Mouse (Mus musculus): ENCODE measurements around the gene Aldh3b2.
A peak's percentile ranks its signal among the peaks of the same experiment; 100 is the strongest.
"Not testable (repeated sequence)": the region's sequence is repeated elsewhere in the genome, so short reads cannot be mapped to it uniquely, and the experiment has no call there.

Gene Aldh3b2

DNA sequence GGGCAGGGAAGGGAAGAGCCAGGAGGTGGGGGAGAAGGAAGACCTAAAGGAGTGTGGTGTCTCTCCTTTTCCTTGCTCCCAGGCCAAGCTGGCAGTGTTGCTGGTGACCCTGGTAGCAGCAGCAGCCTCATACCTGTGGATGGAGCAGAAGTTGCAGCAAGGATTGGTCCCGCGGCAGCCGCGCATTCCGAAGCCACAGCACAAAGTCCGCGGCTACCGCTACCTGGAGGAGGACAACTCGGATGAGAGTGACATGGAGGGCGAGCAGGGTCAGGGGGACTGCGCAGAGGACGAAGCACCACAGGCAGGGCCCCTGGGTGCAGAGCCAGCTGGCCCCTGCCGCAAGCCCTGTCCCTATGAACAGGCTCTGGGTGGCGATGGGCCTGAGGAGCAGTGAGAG is 23.6 kb upstream of the Aldh3b2 start:
- no peak for DNase-seq

DNA sequence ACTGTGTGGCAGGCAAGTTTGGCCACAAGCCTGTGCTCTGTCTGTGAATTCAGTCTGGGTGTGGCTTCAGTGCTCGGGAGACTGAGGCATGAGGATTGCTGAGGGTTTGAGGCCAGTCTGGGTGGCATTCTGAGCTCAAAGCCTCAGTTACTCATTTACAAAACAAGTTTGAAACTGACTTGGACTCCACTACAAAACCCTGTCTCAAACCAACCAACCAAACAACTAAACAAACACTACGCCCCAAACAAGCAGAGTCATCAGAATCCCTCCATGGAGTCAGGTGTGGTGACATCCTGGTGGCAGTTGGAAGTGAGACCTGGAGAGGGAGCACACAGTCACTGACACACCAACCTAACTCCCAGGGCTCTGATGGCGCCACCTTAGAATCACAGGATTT is 21.8 kb upstream of the Aldh3b2 start:
- no peak for DNase-seq

DNA sequence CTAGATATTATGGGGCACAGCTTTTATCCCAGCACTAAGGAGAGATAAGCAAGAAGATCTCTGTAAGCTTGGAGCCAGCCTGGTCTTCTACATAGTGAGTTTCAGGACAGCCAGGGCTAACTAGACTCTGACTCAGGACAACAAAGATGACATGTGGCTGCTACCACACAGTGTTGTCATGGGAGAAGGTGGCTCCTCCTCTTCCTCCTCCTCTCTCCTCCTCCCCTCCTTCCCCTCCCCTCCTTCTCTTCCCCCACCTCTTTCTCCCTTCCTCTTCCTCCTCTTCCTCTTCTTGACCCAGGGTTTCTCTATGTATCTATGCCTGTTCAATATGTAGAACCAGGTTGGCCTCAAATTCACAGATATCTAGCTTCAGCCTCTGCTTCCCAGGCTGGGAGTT is 20.7 kb upstream of the Aldh3b2 start:
- no peak for DNase-seq

DNA sequence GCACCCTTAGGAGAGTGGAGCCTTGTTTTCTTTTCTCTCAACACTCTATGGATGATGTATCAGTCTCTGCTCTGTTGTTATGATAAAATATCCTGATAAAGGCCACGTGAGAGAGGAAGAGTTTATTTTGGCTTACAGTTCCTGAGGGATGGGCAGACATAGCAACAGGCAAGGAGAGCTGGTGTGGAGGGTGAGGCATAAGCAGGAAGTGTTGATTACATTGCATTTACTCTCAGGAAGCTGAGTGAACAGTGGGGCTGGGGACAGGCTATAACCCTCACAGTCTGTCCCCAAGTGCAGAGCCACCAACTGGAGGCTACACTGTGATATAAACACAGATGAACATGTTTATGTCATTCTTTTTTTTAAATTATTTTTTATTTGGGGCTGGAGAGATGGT is 20.0 kb upstream of the Aldh3b2 start:
- DNase-seq, result no peak

DNA sequence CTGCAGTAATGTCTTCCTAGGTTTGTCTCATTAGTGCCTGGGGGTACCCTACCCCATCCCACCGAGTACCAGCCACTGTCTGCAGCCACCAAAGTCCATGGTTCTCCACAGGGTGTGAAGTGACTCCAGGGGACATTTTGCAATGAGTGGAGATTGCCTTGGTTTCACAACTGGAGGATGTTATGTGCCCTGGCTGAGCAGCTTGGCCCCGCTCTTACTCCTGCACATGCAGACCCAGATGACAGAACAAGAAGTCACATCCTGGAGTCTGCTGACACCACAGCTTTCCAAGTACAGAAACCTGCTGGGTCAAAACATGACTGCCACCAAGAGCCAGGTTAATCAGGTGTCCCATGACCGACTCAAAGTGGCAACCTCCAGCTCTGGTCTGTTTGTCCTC is 17.1 kb upstream of the Aldh3b2 start:
- no peak for DNase-seq

DNA sequence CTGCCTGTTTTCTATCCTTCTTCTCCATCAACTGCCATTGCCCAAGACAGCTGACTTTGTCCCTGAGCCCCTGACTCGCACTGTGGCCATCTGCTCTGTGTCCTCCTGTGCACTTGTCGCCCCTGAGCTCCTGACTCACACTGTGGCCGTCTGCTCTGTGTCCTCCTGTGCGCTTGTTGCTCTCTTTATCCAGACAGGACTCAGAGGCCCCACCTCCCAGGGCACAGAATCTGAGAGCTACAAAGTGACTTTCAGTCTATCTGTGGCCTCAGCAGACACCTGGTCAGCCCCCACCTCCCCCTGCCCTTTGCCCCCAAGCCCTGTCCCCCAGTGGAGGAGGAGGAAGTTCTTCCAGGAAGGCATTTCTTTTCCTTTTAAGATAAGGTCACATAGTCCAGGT is 16.3 kb upstream of the Aldh3b2 start:
- peak in 1 of 2 experiments; percentile 20 for DNase-seq

DNA sequence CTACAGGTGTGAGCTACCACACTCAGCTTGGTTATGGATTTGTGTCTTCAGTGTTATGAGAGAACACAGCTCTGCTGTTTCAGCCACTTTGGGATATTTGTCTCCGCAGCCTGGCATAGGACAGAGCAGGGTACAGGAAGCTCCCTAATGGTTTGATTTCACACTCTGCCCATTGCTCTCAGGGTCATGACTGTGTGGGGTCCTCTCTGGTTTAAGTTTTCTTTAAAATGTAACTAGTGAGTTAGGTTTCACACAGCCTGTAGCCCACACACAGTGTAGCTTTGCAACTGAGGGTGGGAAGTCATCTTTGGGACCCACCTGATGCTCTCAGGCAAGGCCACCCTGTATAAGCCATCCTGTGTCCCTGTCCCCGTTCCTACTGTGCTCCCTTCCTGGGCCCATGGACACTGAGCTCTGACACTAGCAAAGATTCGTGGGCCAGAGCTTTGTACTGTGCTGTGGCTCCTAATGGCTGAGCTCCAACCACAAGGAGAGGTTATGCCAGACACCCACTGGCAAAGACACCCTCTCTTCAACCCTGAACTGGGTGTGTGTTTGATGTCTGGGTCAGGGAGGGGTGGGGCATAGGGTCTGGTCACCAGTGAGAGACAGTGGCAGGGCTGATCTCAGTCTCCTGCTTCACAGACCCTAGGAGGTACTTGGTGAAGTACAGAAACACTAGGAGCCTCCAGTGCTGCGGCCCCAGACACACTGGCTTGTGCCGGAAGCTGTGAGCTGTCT is 14.7 kb upstream of the Aldh3b2 start:
- DNase-seq, result not testable (repeated sequence)

DNA sequence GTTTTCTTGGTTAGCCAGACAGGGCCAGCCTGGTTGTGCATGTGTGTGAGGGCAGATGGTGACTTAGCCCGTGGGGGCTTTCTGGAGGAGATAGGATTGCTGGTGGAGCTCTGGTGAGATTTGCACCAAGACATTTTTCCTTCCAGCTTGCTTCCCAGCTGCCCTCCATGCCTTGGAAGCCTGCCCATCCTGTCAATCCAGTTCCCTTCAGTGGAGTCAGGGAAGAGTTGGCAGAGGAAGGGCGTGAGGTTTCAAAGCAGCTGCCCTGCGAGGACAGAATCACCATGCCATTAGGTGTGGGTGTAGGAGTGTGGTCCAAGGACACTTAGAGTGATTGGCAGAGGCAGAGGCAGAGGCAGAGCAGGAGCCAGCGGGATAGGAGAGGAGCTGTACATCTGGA is 13.7 kb upstream of the Aldh3b2 start, which contains the start of gene Aldh3b3:
TSS of gene Aldh3b3 (plus strand) at position 176 of the 400 bp plus-strand sequence.
- no peak for DNase-seq

DNA sequence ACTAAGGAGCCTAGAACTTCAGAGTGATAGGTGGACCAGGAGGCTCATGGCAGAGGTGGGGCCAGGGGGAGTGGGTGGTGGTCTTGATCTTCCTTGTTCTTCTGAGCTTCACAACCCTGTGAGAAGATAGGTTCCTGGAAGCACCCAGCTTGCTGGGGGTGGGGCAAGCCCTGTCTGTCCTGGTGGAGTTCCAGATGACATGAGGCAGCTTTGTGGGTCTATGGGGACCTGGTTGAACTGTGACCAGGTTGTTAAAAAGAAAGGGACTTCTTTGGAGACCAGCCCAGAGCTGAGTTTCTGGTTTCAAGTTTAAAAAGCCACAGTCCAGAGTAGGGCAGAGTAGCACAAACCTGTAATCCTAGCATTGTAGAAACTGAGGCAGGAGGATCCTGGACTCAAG is 13.1 kb upstream of the Aldh3b2 start:
- no peak for DNase-seq

DNA sequence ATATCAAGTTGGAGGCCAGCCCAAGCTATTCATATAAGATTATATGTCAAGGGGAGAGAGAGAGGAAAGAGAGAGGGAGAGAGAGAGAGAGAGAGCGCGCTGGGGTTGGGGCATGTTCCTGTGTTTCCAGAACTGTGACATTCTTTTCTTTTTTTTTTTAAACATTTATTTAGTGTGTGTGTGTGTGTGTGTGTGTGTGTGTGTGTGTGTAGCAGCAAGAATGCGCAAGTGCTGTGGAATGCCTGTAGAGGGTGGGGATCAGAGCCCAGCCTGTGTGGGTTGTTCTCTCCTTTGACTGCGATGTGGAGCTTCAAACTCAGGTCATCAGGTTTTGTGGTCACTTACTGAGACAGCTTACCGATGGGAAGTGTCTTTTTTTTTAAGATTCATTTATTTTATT is 11.9 kb upstream of the Aldh3b2 start:
- DNase-seq, result no peak

DNA sequence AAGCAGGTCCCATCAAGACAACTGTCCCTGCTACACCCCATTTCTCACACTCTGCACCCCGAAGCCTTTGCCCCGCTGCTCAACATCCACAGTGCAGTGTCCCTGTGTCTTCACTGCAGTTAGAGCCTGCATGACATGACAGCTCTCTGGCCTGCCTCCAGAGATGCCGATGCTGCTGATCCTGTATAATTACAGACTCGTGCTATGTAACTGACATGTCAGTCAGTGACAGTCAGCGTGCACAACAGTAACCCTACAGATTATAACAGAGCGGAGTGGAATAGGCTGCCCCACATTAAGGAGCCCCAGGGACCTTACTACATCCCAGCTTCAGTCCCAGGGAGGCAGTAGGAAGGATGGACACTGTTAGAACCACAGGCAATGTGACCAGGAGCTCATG is 10.3 kb upstream of the Aldh3b2 start:
- DNase-seq, result not testable (repeated sequence)

DNA sequence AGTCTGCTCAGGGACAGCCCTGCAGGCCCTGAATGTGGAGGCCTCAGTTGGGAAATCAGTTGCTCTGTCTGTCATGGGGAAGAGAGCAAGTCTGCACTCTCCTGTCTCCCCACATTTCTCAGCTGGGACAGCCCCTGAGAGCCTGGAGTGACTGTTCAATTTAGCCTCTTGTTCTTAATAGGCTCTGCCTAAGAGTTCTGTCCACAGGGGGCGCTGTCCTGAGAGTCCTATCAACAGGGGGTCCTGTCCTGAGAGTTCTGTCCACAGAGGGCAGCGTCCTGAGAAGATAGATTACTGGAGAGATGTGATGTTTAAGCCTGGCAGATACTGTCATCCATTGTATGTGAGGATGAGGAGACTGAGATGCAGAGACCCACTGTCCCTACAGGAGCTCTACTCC is 9.7 kb upstream of the Aldh3b2 start:
- DNase-seq, result no peak

DNA sequence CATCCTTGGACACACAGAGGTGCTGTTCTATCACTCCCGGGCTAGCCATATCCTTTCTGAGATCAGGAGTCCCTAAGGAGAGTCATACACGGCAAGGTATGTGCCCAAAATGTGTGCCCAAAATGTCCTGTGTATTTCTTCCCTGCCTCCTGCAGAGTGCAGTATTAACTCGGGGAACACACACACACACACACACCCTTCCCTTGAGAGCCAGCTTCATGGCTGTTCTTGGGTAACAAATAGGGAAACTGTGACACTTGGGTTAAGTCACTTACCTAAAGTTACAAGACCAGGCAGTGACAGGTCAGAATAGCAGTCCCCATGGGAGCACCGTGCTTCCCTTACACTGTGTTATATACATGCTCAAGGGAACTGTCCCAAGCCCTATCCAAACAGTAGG is 8.1 kb upstream of the Aldh3b2 start:
- DNase-seq, result no peak

DNA sequence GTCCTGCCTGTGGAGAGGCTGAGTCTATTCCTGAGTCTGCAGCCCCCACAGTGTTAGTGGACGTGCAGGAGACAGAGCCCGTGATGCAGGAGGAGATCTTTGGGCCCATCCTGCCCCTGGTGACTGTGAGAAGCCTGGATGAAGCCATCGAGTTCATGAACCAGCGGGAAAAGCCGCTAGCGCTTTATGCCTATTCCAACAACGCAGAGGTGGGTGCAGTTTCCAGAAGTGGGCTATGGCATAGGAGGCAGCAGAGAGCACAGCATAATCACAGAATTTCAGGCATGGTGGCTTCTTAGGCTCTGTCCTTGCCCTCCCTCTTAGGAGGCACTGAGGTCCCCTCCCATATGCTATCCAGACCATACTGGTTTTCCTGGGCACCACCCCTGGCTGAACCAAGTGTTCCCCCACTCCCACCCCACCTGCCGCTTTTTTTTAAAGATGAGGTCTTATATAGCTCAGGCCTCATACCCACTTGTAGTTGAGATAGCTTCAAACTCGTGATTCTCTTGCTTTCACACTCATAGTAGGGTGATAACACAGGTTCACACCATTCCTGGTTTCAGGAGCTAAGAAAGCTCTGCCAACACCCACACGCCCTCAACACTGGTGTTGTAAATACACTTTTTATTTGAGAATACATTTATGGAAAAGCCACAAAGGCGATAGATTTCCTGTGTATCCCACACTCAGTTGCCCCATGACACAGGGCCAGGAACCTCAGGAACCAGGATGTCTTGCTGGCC is 5.6 kb upstream of the Aldh3b2 start:
- no peak for DNase-seq

DNA sequence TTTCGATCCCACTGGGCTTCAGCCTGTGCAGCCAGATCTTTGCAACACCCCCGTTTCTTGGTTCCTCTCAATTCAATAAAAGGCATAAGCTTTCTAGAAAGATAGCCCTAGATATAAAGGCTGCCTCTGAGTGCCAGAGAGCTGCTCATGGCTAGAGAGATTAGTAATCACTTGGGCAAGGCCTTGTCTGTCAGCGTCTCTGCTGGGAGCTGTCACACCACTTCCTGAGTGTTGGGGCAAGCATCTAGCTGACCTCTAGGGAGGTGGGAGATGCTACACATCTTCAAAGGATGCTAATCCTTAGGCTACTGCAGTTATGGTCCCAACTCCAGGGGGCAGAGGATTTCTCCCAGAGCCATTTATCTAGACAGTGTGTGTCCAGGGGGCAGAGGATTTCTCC is 4.9 kb upstream of the Aldh3b2 start:
- DNase-seq, result no peak

DNA sequence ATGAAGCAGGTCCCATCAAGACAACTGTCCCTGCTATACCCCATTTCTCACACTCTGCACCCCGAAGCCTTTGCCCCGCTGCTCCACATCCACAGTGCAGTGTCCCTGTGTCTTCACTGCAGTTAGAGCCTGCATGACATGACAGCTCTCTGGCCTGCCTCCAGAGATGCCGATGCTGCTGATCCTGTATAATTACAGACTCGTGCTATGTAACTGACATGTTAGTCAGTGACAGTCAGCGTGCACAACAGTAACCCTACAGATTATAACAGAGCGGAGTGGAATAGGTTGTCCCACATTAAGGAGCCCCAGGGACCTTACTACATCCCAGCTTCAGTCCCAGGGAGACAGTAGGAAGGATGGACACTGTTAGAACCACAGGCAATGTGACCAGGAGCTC is 2.5 kb downstream of the Aldh3b2 start:
- not testable (repeated sequence) for DNase-seq

DNA sequence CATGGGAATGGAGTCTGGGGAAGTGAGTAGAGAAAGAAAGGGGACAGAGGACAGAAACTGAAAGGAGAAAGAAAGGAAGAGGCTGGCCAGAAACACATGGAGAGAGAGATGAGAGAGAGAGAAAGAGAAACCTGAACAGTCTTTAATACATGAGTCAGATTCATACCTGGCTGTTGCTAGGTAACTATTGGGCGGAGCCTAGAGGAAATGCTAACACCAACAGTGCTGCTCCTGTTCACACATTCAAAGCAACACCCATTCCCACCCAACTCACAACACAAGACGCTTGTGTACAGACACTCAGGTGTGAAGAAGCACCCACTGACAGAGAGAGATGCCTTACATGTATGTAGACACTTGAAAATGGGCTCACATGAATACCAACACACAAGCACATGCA is 3.7 kb downstream of the Aldh3b2 start:
- no peak for DNase-seq

DNA sequence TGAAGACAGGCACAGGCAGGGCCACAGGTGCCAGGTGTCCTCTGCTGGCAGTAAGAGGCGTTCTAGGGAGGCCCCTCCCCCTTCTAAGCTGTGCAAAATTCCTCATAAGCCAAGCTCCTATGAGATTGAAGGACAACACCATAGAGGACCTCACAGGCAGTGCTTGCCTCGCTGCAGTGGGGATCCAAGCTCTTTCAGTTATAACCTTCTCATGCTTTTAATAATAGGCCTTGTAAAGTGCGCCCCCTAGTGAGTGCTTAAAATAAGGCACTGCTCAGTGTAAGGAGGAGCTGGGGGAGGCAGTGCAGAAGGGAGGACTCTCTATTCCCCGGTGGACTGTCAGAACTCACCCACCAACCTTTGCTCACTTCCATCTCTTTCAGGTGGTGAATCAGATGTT is 8.2 kb downstream of the Aldh3b2 start:
- DNase-seq, result peak; percentile 73 to 83

DNA sequence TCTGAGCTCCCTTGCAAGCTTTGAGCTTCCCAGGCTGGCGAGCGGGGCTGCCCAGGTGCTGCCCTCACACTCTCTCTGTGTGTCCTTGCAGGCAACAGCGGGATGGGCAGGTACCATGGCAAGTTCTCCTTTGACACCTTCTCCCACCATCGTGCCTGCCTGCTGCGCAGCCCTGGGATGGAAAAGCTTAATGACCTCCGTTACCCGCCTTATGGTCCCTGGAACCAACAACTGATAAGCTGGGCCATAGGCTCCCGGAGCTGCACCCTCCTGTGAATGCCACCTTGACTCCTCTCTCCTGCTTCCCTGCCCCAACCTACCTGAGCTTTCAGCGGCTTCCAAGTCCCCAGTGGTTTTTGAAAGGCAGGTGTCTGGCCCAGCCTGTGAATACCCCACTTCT is 8.8 kb downstream of the Aldh3b2 start:
- no peak for DNase-seq

DNA sequence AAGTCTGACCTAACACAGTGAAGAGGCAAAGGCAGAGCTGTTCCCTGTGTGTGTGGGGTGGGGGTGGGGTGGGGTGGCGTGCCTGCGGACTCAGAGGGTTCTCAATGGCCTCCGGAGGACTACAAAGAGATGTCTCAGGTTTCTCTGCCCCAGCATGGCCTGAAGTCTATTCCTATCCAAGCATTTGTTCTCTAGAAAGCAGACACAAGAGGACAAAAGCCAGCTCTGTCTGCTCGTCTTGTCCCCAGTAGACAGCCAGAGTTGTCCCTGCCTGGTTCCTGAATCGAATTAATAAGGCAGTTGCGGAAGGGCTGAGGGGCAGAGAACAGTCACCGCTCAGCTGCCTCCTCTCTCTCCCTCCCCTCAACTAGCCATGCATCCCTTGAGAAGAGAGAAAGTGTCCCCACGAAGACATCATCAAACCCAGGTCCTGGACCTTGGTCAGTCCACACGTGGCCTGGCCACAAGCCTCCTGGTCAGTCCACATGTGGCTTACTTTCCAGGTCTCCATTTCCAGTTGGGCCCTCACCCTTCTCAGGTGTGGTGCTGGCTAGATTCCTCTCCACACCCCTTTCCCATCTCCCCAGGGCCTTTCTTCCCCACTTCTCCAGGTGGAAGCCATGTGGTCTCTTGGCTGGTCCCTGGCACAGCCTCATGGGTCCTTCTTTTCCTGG is 11.5 kb downstream of the Aldh3b2 start:
- DNase-seq, result no peak

DNA sequence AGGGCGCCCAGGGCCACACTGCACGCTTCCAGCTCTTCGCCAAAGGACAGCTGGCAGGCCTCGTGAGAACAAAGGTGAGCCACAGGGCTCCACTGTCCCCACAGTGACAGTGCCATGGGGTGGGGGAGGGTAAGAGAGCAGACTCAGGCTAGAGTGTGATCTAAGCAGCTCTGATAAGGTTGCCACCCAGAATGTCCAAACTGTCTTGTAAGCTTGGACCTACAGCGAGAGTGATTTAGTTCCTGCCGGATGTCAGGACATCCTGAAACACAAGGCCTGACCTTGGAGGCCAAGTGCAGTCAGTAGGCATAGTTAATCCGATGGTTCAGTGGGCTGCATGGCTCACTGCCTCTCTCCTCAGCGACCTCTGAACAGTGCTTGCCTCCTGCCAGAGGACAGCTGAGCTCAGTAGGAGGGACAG is 13.1 kb downstream of the Aldh3b2 start:
- DNase-seq, result no peak

DNA sequence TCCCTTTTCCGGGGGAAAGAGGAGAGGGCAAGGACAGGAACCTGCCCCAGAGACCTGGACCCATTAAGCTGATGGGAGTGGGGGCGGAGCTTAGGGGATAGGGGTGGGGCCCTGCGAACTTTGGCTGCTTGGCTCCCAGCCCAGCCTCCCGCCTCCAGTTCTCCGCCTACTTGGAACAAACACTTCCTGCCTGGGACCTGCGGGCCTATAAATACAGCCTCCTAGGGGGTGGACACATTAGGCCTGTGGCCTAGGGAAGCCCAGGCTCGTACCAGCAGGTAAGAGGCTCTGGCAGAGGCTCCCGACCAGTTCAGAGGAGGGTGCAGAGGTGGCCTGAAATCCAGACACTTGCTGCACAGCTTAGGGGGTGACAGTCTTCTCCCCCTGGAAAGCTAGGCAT is 14.2 kb downstream of the Aldh3b2 start, which contains the start of gene Acy3:
TSS of gene Acy3 (plus strand) at position 237 of the 400 bp plus-strand sequence.
- DNase-seq, result peak in 1 of 2 experiments; percentile 36

DNA sequence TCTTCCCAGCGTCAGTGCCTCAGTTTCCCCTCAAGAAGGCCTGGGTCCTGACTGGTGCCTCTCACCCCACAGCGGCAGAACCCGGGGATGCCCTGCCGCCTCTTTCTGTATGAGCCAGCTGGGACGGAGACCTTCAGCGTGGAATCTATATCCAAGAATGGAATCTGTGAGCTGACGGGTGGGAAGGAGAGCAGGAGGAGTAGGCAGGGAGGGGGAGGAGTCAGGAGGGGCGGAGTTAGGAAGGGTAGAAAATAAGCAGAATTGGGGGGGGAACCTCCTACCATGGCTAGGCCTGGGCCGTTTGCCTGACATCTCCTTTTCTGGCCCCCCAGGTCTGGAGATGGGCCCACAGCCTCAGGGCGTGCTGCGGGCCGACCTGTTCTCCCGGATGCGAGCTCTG is 15.9 kb downstream of the Aldh3b2 start:
- no peak for DNase-seq

DNA sequence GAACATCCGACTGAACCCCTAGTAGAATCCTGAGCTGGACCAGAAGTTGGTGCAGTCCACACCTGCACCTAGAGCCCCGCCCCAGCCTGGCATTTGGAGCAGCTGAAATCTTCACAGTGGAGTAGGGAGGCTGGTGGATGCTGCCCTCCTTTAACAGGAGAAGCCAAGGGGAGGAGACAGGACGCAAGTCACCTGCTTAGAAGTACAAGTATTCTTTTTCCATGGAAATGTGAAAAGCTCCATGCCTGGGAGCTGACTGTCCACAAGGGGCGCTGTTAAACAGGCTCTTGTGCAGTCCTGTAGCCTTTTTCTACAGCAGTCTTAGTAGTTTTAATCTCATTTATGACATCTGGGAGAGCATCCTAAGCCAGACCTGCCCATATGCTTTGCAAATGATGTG is 16.6 kb downstream of the Aldh3b2 start:
- DNase-seq, result no peak
